Mouse (Mus musculus): Measurements from ENCODE around the gene Ybx1. TPM values are rescaled to one million over a fixed set of nuclear protein-coding genes. Genes with fewer than 3 reads are reported as not detected.
"Not testable (repeated sequence)": the region's sequence is repeated elsewhere in the genome, so short reads cannot be mapped to it uniquely, and the experiment has no call there.

The Ybx1 gene
- polyA plus RNA-seq, 1 experiment from 2014 or later, result 976 TPM

GRCm38 (mm10) chr4:119284861-119285260 lies 9.5 kb downstream of the Ybx1 start:
- WGBS, result 92% methylated on average over 1 of the region's 1 CpGs
- Histone ChIP-seq H3K4me3 (ENCODE audit: low read depth, low read length) (no peak overlapping the region), H3K36me3 (ENCODE audit: control insufficient read depth, insufficient read depth, low read length) (peaks cover 26% of the 10 kb centered on the region), H3K27me3 (ENCODE audit: control insufficient read depth, insufficient read depth, low read length) (no peaks in the 10 kb centered on the region), H3K9ac (replicated peaks; ENCODE audit: low read depth, low read length) (no peak overlapping the region), H3K9me3 (ENCODE audit: control insufficient read depth, low read length) (no peaks in the 10 kb centered on the region), H3K27ac (ENCODE audit: low read depth, low read length) (no peak overlapping the region), H3K4me1 (ENCODE audit: control insufficient read depth, insufficient read depth, low read length) (no peaks in the 10 kb centered on the region), H3K4me2 (ENCODE audit: low read depth, low read length) (no peak overlapping the region)
- no peak for ATAC-seq (ENCODE audit: low read depth)

- H3K27me3 ChIP-seq (ENCODE audit: control insufficient read depth, insufficient read depth, low read length); H3K9ac ChIP-seq (replicated peaks; ENCODE audit: low read depth, low read length); H3K9me3 ChIP-seq (ENCODE audit: control insufficient read depth, low read length); H3K27ac ChIP-seq (ENCODE audit: low read depth, low read length); ATAC-seq (ENCODE audit: low read depth); H3K4me3 ChIP-seq (ENCODE audit: low read depth, low read length); H3K4me2 ChIP-seq (ENCODE audit: low read depth, low read length); H3K4me1 ChIP-seq (ENCODE audit: control insufficient read depth, insufficient read depth, low read length): not testable (repeated sequence)
- H3K36me3 ChIP-seq (ENCODE audit: control insufficient read depth, insufficient read depth, low read length), result peaks cover 62% of the 10 kb centered on the region
- 93% methylated on average over 15 of the region's 15 CpGs for whole genome bisulfite sequencing
These were observed 15.6 kb downstream of the Ybx1 start for GRCm38 (mm10) chr4:119278784-119279183.

GRCm38 (mm10) chr4:119275726-119276125 lies 18.7 kb downstream of the Ybx1 start:
- H3K9ac ChIP-seq (replicated peaks; ENCODE audit: low read depth, low read length), result no peak overlapping the region
- no peaks in the 10 kb centered on the region for H3K27me3 ChIP-seq (ENCODE audit: control insufficient read depth, insufficient read depth, low read length)
- peaks cover 53% of the 10 kb centered on the region for H3K36me3 ChIP-seq (ENCODE audit: control insufficient read depth, insufficient read depth, low read length)
- ATAC-seq (ENCODE audit: low read depth), result no peak
- no peak overlapping the region for H3K27ac ChIP-seq (ENCODE audit: low read depth, low read length)
- no peaks in the 10 kb centered on the region for H3K9me3 ChIP-seq (ENCODE audit: control insufficient read depth, low read length)
- WGBS, result 73% methylated on average over 2 of the region's 2 CpGs
- H3K4me3 ChIP-seq (ENCODE audit: low read depth, low read length), result no peak overlapping the region
- H3K4me2 ChIP-seq (ENCODE audit: low read depth, low read length), result no peak overlapping the region
- H3K4me1 ChIP-seq (ENCODE audit: control insufficient read depth, insufficient read depth, low read length), result no peaks in the 10 kb centered on the region

- Histone ChIP-seq H3K9me3 (ENCODE audit: control insufficient read depth, low read length) (no peaks in the 10 kb centered on the region), H3K27me3 (ENCODE audit: control insufficient read depth, insufficient read depth, low read length) (no peaks in the 10 kb centered on the region), H3K4me1 (ENCODE audit: control insufficient read depth, insufficient read depth, low read length) (no peaks in the 10 kb centered on the region), H3K4me3 (ENCODE audit: low read depth, low read length) (no peak overlapping the region), H3K27ac (ENCODE audit: low read depth, low read length) (no peak overlapping the region), H3K36me3 (ENCODE audit: control insufficient read depth, insufficient read depth, low read length) (peaks cover 55% of the 10 kb centered on the region), H3K4me2 (ENCODE audit: low read depth, low read length) (no peak overlapping the region), H3K9ac (replicated peaks; ENCODE audit: low read depth, low read length) (no peak overlapping the region)
- no peak for ATAC-seq (ENCODE audit: low read depth)
- 90% methylated on average over 2 of the region's 2 CpGs for WGBS
These were observed 19.2 kb downstream of the Ybx1 start for GRCm38 (mm10) chr4:119275226-119275625.

- Histone ChIP-seq H3K9me3 (ENCODE audit: control insufficient read depth, low read length) (no peaks in the 10 kb centered on the region), H3K36me3 (ENCODE audit: control insufficient read depth, insufficient read depth, low read length) (peaks cover 51% of the 10 kb centered on the region)
- no peak for ATAC-seq (ENCODE audit: low read depth)
These were observed 19.8 kb downstream of the Ybx1 start for GRCm38 (mm10) chr4:119274627-119275026.

GRCm38 (mm10) chr4:119266606-119267005 lies 27.8 kb downstream of the Ybx1 start:
- Histone ChIP-seq H3K4me1 (ENCODE audit: control insufficient read depth, insufficient read depth, low read length) (no peaks in the 10 kb centered on the region), H3K4me3 (ENCODE audit: low read depth, low read length) (no peak overlapping the region), H3K9ac (replicated peaks; ENCODE audit: low read depth, low read length) (no peak overlapping the region), H3K27ac (ENCODE audit: low read depth, low read length) (no peak overlapping the region), H3K9me3 (ENCODE audit: control insufficient read depth, low read length) (no peaks in the 10 kb centered on the region), H3K36me3 (ENCODE audit: control insufficient read depth, insufficient read depth, low read length) (peaks cover 7% of the 10 kb centered on the region; the same call in 1 of the 2 replicates), H3K27me3 (ENCODE audit: control insufficient read depth, insufficient read depth, low read length) (no peaks in the 10 kb centered on the region), H3K4me2 (ENCODE audit: low read depth, low read length) (no peak overlapping the region)
- WGBS, result 87% methylated on average over 13 of the region's 13 CpGs
- no peak for ATAC-seq (ENCODE audit: low read depth)

More at GRCm38 (mm10) chr4:119274627-119275026, 19.8 kb downstream of the Ybx1 start:
- Histone ChIP-seq H3K27me3 (ENCODE audit: control insufficient read depth, insufficient read depth, low read length) (no peaks in the 10 kb centered on the region), H3K27ac (ENCODE audit: low read depth, low read length) (no peak overlapping the region), H3K4me3 (ENCODE audit: low read depth, low read length) (no peak overlapping the region), H3K4me1 (ENCODE audit: control insufficient read depth, insufficient read depth, low read length) (no peaks in the 10 kb centered on the region), H3K4me2 (ENCODE audit: low read depth, low read length) (no peak overlapping the region), H3K9ac (replicated peaks; ENCODE audit: low read depth, low read length) (no peak overlapping the region)
- 81% methylated on average over 1 of the region's 1 CpGs for WGBS

GRCm38 (mm10) chr4:119263459-119263858 lies 30.9 kb downstream of the Ybx1 start:
- 83% methylated on average over 3 of the region's 3 CpGs for WGBS
- no peaks in the 10 kb centered on the region for H3K9me3 ChIP-seq (ENCODE audit: control insufficient read depth, low read length)
- no peaks in the 10 kb centered on the region for H3K27me3 ChIP-seq (ENCODE audit: control insufficient read depth, insufficient read depth, low read length)
- H3K4me1 ChIP-seq (ENCODE audit: control insufficient read depth, insufficient read depth, low read length), result no peaks in the 10 kb centered on the region
- ATAC-seq (ENCODE audit: low read depth), result no peak
- H3K27ac ChIP-seq (ENCODE audit: low read depth, low read length), result no peak overlapping the region
- no peak overlapping the region for H3K4me2 ChIP-seq (ENCODE audit: low read depth, low read length)
- H3K4me3 ChIP-seq (ENCODE audit: low read depth, low read length), result no peak overlapping the region
- H3K36me3 ChIP-seq (ENCODE audit: control insufficient read depth, insufficient read depth, low read length), result no peaks in the 10 kb centered on the region
- no peak overlapping the region for H3K9ac ChIP-seq (replicated peaks; ENCODE audit: low read depth, low read length)

GRCm38 (mm10) chr4:119262483-119262882 lies 31.9 kb downstream of the Ybx1 start:
- Histone ChIP-seq H3K4me2 (ENCODE audit: low read depth, low read length) (no peak overlapping the region), H3K4me1 (ENCODE audit: control insufficient read depth, insufficient read depth, low read length) (no peaks in the 10 kb centered on the region), H3K36me3 (ENCODE audit: control insufficient read depth, insufficient read depth, low read length) (no peaks in the 10 kb centered on the region), H3K9me3 (ENCODE audit: control insufficient read depth, low read length) (no peaks in the 10 kb centered on the region), H3K27ac (ENCODE audit: low read depth, low read length) (no peak overlapping the region), H3K4me3 (ENCODE audit: low read depth, low read length) (no peak overlapping the region), H3K9ac (replicated peaks; ENCODE audit: low read depth, low read length) (no peak overlapping the region), H3K27me3 (ENCODE audit: control insufficient read depth, insufficient read depth, low read length) (no peaks in the 10 kb centered on the region)
- ATAC-seq (ENCODE audit: low read depth), result no peak
- 93% methylated on average over 5 of the region's 5 CpGs for WGBS

- WGBS, result 70% methylated on average over 7 of the region's 7 CpGs
- Histone ChIP-seq H3K4me3 (ENCODE audit: low read depth, low read length) (no peak overlapping the region), H3K27ac (ENCODE audit: low read depth, low read length) (no peak overlapping the region), H3K36me3 (ENCODE audit: control insufficient read depth, insufficient read depth, low read length) (no peaks in the 10 kb centered on the region), H3K9ac (replicated peaks; ENCODE audit: low read depth, low read length) (no peak overlapping the region), H3K9me3 (ENCODE audit: control insufficient read depth, low read length) (no peaks in the 10 kb centered on the region), H3K4me1 (ENCODE audit: control insufficient read depth, insufficient read depth, low read length) (no peaks in the 10 kb centered on the region), H3K27me3 (ENCODE audit: control insufficient read depth, insufficient read depth, low read length) (no peaks in the 10 kb centered on the region), H3K4me2 (ENCODE audit: low read depth, low read length) (no peak overlapping the region)
- no peak for ATAC-seq (ENCODE audit: low read depth)
These were observed 33.2 kb downstream of the Ybx1 start for GRCm38 (mm10) chr4:119261087-119261713.

All from neural tube, embryonic 14.5 days (tissue).